Mouse (Mus musculus): ENCODE measurements around the gene Sox13. TPM values are rescaled to one million over a fixed set of nuclear protein-coding genes. Genes with fewer than 3 reads are reported as not detected.

Gene Sox13
- polyA plus RNA-seq, 1 experiment from 2014 or later = 12.3 TPM

DNA sequence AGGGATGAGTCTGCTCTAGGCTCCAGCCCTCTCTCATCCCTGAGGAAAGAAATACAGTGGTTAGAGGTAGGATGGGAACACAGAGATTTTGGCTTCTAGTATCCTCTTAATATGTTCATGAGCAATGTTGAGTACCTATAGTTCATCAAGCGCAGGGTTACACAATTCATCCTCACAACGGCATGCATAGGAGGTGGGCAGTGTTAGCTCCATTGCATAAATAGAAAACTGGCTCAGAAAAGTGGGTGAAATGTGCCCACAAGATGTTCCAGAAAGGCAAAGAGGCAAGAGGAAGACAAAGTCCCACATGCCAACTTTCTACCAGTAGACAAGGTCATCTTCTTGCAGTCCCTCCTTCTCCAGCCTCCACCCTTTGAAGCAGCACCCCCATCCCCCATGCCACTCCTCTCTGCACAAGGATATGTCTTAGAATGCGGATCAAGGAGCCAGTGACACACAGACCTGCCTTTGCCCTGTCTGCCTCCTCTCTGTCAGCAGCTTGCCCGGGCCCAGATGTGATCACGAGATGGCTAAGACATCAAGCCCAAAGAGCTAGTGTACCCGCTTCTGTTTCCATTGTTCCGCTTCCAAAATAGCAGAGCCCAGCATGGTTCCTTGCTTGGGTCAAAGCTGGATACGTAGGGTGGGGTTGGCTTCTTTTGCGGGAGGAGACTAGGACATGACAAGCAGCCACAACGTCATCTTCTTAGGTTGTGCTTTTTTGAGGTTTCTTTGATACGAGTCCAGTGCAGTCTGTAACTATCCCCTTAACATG, 91.3 kb downstream of the Sox13 start:
- 89% methylated on average over 11 of the region's 11 CpGs for WGBS
- peaks cover 2% of the 10 kb centered on the region; the same call in 1 of the 2 replicates for H3K27me3 ChIP-seq (ENCODE audit: control insufficient read depth, insufficient read depth, low read length)
- H3K27ac ChIP-seq (ENCODE audit: low read depth, low read length) = no peak overlapping the region
- peaks cover 10% of the 10 kb centered on the region for H3K4me1 ChIP-seq (replicated peaks; ENCODE audit: control insufficient read depth, insufficient read depth, low read length)
- ATAC-seq (replicated peaks; ENCODE audit: low FRiP score) = no peak
- H3K36me3 ChIP-seq (ENCODE audit: control insufficient read depth, insufficient read depth, low read length) = no peaks in the 10 kb centered on the region
- H3K4me3 ChIP-seq (ENCODE audit: low read depth, low read length) = no peak overlapping the region
- H3K9ac ChIP-seq (ENCODE audit: low read length) = no peak overlapping the region
- H3K9me3 ChIP-seq (ENCODE audit: control insufficient read depth, low read length) = no peaks in the 10 kb centered on the region
- no peak overlapping the region for H3K4me2 ChIP-seq (ENCODE audit: low read depth, low read length, severe bottlenecking)
- DNase-seq (ENCODE audit: low spot score) = no peak

Other genes with a start within 250 kb of the Sox13 start
- gene Golt1a, start 114.6 kb downstream of the Sox13 start, polyA plus RNA-seq (2014; fragmentation: Nextera tagmentation; extraction: Ambion mirVana) = not detected in 2 replicates
- gene Kiss1, start 102.5 kb downstream of the Sox13 start, polyA plus RNA-seq (2014; fragmentation: Nextera tagmentation; extraction: Ambion mirVana) = 0.43 TPM in 1 of 2 replicates, not detected in the other
- not detected in 2 replicates for gene Ren1, start 73.9 kb downstream of the Sox13 start, polyA plus RNA-seq (2014; fragmentation: Nextera tagmentation; extraction: Ambion mirVana)
- gene Etnk2, start 60.8 kb downstream of the Sox13 start, polyA plus RNA-seq (2014; fragmentation: Nextera tagmentation; extraction: Ambion mirVana) = 1.8 and 2.7 TPM in 2 replicates
- gene Snrpe, start 185.9 kb upstream of the Sox13 start, polyA plus RNA-seq (2014; fragmentation: Nextera tagmentation; extraction: Ambion mirVana) = 801 and 823 TPM in 2 replicates
- gene Zbed6, start 236.5 kb upstream of the Sox13 start, polyA plus RNA-seq (2014; fragmentation: Nextera tagmentation; extraction: Ambion mirVana) = not detected in 2 replicates
- 6.2 and 7.2 TPM in 2 replicates for gene Gm38394, start 236.9 kb upstream of the Sox13 start, polyA plus RNA-seq (2014; fragmentation: Nextera tagmentation; extraction: Ambion mirVana)